Mouse (Mus musculus) telencephalon, adult 2 months (tissue): Measurements from ENCODE around the gene Snai1.

ENCODE experiments used
- DNase-seq: peaks from one replicate; pipeline ENCODE4 v3.0.0-alpha.2; 2011; ENCODE audit warnings: low read depth, low spot score

The Snai1 gene

DNA sequence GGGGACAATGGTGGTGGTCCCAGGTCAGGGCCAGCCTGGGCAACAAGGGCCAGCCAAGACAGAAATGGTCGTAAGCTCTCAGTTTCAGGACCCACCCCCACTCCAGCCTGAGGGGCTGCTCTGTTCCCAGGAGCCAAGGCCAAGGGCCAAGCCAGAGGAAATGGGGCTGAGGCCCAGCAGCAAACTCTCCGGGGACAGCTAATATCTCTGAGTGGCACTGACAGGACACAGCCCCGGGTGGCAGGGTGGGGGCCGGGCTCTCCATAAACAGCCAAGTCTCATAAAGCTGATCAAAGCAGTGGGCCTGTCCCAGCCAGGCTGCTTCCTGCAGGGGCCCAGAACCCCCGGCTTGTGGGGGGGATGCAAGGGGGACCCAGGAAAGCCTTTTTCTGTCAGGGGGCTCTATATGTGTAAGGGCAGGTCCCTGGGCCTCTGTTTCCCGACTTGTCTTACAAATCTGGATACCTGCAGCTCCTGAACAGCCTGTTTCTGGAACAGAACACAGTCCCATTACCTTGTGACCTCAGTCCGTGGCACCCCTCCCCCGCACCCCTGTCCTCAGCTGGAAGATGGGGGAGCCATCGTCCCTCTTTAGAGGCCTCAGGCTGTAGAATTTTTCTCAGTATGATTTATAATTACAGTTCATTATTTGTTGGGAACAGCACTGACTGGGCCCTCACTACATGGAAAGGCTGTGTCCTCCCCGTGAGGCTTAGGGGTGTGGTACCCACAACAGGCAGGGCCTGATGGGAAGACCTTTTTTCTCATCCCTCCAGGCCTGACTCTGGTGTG lies 45.4 kb downstream of the Snai1 start:
- no peak for DNase-seq

DNA sequence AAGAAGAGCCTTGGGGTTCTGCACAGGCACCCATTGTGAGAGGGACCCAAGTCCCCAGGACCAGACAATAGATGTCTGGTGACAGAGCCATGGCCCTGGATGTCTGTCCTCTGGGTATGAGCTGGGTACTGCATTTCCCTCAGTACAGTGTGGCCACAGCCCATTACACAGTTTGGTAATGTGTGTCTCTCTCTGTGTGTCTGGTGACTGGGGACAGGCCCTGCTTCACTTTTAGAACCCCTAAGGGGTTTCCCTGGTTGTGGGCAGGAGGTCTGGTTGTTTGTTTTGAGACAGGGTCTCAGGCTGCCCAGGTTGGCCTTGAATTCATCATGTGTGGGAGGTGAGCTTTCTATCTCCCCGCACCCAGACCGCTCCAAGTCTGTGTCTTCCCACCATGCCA lies 47.3 kb downstream of the Snai1 start:
- DNase-seq = no peak

DNA sequence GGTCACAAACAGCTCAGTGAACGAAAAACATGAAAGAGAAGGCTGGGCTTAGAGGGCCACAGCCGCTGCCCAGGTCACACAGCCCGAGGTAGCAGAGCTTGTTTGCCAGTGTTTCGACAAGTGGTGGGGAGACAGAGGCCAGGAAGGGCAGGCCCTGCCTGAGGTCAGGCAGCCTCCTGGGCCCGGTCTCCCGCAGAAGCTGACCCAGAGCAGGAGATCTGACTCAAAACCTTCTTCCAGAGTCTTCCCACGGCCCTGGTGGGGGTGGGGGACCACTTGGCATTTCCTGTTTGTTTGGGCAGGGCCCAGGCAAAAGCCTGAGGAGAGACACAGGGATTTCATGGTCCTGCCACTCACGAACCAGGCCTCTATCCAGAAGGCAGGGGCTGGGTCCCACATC lies 48.0 kb downstream of the Snai1 start:
- no peak for DNase-seq

DNA sequence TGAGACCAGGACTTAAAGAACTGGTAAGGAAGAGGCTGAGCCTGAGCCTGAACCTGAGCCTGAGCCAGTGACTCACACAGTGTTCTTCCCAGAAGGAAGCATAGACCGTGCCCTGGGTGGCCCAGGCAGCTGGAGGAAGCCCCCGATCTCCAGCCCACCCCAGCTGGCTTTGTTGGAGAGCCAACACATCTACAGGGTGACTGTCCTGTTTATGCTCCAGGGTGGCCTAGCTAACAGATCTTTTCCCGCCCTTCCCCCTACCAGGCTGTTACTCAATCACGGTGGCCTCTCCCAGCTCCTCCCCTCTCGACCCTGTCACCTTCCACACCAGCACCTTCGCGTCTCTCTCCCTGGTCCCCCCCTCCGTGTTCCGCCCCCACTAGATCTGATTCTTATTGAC lies 49.0 kb downstream of the Snai1 start:
- DNase-seq = no peak

DNA sequence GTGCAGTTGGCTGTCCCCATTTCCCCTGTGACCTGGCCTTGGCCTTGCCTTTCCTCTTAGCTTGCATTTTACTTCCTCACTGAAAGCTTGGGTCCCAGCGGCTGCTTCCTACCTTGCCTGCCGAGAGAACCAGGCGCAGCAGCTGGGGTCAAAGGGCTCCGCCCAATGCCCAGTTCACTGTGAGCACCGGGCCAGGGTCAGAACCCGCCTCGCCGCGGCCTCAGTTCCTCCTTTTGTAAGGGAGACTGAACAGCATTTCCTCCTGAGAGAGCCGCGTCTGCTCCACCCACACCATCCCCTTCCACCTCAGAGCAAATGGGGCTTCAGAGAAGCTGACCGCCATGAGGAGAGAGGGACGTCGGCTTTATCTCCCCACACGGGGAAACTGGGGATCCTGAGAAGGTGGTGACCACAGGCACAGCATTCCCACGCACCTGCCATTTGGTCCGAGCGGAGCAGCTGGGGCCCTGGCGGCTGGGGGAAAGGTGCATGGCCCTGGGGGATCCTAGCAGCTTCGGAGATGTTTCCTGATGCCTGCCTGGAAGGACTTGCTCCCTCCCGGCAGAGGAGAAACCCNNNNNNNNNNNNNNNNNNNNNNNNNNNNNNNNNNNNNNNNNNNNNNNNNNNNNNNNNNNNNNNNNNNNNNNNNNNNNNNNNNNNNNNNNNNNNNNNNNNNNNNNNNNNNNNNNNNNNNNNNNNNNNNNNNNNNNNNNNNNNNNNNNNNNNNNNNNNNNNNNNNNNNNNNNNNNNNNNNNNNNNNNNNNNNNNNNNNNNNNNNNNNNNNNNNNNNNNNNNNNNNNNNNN lies 51.0 kb downstream of the Snai1 start:
- no peak for DNase-seq
